Mouse (Mus musculus): Measurements from ENCODE around the gene Tprgl.

DNA sequence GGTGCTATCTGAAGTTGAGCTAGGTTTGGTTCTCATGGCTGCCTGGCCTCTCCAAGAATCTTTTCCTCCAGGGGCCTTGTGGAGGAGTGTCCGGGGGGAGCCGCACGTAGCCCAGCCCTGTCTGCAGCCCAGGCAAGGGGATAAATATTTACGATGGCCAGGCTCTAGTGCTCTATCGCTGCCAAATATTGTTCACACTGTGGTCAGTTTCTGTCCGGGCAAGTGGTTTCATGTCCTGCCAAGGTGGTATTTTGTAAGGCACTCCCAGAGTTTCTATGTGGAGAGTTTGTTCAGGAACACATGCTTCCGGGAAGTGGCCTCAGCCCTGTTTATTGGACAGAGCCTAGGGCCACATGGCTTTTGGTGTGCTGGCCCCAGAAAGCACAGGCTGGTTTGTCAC is 20.5 kb upstream of the Tprgl start:
- TF ChIP-seq CTCF (IDR thresholded peaks at IDR 0.05) (no peak), EP300 (IDR thresholded peaks at IDR 0.05) (peak; percentile 91)

Measured in lung, postnatal 0 days (tissue).